Mouse (Mus musculus) splenic B cell, adult 2 months (primary cell): ENCODE results near the gene Sox4.

Experiments
- DNase-seq: peaks from one replicate; pipeline ENCODE4 v3.0.0-alpha.2; 2011; ENCODE audit warnings: low read depth, low spot score
- H3K27me3 ChIP-seq: 2 replicates; pipeline ENCODE4 v1.6.1; 2012; ENCODE audit warnings: mild to moderate bottlenecking, low read length, moderate library complexity, mixed read lengths; ENCODE audit not compliant: control insufficient read depth, poor library complexity, insufficient read depth, severe bottlenecking
- H3K36me3 ChIP-seq: 2 replicates; pipeline ENCODE4 v1.6.1; 2012; ENCODE audit warnings: mild to moderate bottlenecking, low read length, moderate library complexity, mixed read lengths; ENCODE audit not compliant: control insufficient read depth, poor library complexity, insufficient read depth, severe bottlenecking

The Sox4 gene

DNA sequence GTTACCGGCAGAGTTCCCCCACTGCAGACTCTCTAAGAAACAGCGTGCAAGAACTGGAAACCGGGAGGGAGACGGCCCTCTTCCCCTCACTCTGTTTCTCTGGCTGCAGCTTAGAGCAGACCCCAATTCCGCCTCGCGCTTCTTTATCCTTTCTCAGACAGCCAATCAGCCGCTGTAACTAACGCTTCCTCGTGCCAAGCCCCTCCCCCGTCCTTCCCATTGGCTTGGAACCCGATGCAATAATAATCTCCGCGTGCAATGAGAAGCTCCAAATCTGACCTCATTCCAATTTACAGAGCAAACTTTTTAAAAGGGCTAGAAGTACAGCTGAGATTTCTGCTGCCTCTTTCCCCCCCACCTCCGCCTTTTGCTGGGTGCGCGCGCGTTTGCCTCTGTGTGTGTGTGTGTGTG is at the start of gene Sox4:
Sox4 (minus strand) TSS at position 133 of the 411 bp plus-strand sequence.
- Histone ChIP-seq H3K36me3 (no peaks in the 10 kb centered on the region), H3K27me3 (peaks cover 2% of the 10 kb centered on the region)
- peak; percentile 91 for DNase-seq

DNA sequence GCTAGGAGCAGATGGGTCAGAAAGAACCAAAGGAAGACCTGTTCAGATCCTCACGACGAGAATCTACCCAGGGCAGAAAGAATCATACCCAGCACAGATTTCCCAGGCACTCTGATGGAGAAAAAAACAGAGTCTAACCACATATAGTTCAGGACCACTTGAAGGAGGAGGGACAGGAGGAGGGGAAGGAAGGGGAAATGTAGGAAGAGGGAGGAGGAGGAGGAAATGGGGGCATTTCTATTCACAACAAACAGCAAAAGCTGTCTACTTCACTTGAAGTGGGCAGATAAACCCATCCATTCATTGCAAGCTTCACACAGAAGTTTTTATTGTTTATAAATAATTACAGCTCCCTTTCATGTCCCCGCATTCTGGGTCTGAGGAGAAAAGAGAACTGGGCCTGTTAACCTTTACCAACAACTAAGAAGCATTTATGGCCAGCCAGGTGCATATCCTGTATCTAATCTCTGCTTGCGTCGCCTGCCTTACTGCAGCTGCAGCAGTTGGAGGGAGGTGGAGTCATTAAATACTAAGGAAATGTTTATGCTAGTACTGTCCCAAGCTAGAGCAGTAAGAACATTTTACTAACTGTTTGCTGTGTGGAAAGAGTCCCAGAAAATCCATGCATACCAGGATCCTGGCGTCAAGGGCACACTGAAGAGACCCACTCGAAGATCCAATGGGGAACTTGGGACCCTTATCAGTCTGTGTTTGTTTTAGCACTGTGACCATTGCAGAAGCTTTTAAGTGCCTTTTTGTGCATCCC is 38.6 kb upstream of the Sox4 start:
- DNase-seq, result peak; percentile 24
- H3K27me3 ChIP-seq, result no peaks in the 10 kb centered on the region
- H3K36me3 ChIP-seq, result no peaks in the 10 kb centered on the region

DNA sequence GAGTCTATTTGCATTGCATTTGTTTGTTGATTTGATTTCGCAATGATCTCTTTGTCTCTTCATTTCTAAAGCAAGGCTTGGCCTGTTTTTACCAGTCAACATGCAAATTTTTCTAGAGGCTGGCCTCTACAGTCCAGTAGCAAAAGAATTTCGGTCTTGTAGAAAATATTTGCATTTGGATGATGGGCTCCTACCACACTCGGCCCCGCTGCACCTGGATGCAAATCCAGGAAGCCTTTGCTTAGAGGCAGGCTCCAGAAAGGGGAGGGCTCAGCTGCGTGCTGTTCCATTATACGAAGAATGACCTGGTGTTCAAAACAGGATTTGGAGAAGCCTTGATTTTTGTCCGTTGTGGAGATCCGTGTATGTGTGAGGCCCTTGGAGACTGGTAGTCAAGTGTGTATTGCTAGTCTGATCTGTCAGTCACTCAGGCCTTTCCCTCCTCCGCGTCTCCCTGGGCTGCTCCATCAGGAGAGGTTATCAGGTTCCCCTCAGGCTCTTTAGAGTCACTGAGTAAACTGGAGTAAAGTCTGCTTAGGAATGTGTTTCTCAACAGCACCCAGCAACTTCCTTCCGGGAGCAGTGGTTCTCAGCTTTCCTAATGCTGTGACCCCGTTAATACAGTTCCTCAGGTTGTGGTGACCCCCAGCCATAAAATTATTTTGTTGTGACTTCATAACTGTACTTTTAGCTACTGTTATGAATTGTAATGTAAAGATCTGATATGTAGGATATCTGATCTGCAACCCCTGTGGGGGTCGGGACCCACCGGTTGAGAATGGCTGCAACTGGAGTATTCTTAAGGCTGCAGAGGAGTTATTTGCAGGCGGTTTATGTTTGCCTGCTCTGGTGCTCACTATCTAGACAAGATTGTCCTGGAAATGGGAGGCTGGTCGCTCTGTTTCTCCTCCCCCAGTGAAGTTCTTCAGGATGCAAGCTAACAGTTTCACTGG is 35.5 kb upstream of the Sox4 start:
- no peak for DNase-seq
- H3K27me3 ChIP-seq, result no peaks in the 10 kb centered on the region
- no peaks in the 10 kb centered on the region for H3K36me3 ChIP-seq

DNA sequence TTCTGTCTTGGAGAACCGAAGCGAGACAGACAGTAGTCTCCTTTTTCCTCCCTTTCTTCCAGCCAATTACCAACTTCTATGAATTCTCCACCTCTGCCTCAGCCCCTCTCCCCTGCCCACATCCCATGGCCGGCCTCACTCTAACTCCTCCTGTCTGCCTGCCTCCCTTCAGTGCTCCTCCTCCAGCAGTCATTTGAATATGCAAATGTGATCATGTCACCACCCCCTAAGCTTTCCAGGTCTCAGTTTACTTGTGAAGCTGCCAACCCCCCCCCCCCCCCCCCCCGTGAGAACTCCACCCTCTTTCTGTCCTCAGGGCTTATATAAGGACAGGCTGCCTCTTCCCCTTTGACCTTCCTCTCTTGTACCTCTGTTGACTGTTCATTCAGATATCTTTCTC is 27.2 kb upstream of the Sox4 start:
- no peaks in the 10 kb centered on the region for H3K27me3 ChIP-seq
- DNase-seq, result no peak
- H3K36me3 ChIP-seq, result no peaks in the 10 kb centered on the region

DNA sequence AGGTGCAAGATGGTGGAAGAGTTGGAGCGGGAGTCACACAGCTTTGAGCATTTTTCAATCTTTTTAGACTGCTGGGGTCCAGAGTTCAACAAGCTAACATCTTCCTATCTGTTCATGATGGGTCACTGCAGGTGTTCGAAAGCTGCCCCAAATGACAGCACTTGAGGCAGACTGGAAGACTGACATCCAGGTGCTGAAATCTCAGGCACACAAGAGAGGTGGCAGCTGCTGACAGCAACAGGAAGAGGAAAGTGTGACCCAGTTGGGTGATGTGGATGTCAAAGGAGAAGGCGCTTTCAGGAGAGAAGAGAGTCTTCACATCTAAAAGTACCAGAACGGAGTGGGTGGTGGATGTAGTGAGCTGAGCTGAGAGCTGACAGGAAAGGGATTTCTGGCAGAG is 21.5 kb upstream of the Sox4 start:
- Histone ChIP-seq H3K36me3 (no peaks in the 10 kb centered on the region), H3K27me3 (no peaks in the 10 kb centered on the region)
- no peak for DNase-seq

DNA sequence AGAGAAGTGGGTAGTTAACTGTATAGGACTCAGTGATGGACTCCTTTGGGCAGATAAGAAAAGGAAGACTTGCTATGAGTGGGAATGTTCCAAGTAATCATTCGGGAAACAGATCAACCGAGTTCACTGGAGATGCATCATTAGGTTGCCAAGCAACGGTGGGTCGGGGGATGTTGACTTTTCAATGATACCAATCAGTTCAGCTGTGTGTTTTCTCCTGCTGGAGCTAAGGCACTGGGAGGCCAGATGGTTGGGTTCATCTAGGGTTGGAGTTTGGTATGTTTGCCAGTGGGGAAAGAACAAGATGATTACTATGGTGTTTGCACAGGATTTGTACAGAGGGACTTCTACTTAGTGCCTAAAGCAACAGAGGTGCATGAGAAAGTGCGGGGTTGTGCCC is 21.1 kb upstream of the Sox4 start:
- no peaks in the 10 kb centered on the region for H3K36me3 ChIP-seq
- DNase-seq, result no peak
- H3K27me3 ChIP-seq, result no peaks in the 10 kb centered on the region

DNA sequence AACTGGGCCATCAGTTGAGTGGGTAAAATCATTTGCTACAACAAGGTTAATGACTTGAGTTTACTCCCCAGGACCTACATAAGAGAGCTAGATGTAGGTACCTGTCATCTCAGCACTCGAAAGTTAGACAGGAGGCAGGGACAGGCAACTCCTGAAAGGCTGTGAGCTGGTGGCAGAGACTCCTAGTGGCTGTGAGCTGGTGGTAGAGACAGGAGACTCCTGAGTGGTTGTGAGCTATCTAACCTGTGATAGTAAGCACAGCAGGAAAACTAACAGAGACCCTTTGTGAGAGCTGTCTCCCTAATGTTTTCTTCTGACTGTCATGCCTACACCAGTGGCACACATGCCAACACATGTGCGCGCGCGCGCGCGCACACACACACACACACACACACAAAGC is 7.4 kb upstream of the Sox4 start:
- DNase-seq, result no peak
- H3K27me3 ChIP-seq, result no peaks in the 10 kb centered on the region; the same call in 1 of the 2 replicates
- no peaks in the 10 kb centered on the region for H3K36me3 ChIP-seq

DNA sequence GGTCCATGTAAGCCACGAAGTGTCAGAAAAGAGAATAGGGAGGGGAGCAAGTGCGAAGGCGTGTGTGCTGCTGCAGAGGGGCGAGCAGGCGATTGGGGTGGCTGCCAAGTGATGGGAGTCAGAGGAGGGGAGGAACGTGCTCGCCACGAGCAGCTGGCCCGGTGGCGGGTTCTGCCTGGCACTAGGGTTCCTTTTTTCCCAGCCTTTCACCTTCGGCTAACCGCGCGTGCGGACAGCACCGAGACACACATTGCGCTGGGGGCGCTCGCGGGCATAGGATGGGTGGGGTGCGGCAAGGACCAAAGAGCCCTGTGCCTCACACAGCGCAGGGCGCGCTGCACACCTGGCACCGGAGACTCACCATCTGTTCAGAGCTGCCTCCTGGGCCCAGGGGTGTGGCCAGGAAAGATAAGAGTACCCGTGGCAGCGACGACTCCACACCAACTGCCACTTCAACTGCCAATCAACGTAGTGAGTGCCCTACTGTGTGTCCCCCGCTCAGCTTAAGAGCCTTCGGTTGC is 6.0 kb upstream of the Sox4 start:
- Histone ChIP-seq H3K36me3 (no peaks in the 10 kb centered on the region), H3K27me3 (no peaks in the 10 kb centered on the region; the same call in 1 of the 2 replicates)
- DNase-seq, result peak; percentile 80

DNA sequence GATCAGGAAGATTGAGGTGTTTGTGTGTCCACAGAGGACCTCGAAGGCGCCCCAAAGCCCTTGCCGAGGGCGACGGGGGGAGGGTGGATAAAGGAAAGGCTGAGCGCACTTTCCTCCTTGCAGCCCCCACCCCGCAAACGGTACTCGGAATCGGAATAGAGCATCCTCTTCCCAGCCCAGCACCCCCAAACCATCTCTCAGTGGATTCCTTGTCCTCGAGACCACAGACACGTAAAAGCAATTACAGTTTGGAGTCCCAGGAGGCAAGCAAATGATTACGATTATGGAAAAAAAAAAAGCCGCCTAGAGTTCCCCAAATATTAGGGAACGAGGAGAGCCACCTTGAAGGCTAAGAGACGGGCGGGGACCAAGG is 5.5 kb upstream of the Sox4 start:
- Histone ChIP-seq H3K36me3 (no peaks in the 10 kb centered on the region), H3K27me3 (no peaks in the 10 kb centered on the region; the same call in 1 of the 2 replicates)
- DNase-seq, result no peak

DNA sequence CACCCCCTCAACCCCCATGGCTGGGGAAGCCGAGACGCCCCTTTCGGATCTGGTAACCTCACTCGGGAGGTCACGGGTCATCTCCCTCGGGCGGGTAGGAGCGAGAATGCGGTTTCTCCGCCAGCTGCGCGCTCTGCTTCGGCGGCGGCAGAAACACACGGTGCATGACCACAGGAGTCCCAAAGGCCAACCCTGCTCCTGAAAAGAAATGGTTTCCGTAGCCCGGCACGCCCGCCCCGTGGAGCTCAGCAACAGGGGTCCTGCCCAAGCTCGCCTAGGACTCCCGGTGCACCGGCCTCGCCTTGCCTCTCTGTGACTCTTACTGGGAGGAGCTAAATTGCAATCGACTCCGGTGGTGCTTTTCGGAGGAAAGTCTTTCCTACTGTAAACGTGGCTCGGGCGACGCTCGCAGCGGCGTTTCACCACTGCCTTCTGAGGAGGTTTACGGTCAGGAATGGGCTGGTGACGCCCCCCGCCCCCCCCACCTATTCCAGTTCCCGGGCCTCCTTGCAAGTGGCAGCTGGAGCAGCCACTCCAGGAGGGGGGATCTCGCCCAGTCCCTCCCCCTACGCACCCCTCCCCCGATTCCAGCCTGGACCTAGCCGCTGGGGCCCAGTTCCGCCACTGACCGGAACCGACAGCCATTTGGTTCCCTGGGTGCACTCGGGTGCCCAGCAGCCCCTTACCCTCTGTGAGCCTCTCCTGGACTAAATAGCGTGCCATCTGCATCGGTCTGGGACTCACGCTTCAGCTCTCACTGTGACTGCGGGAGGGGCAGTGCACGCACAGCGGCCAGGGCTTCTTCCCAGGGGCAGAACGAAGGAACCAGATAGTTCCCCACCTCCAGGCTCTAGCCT is 4.9 kb upstream of the Sox4 start:
- DNase-seq, result peak; percentile 59
- H3K27me3 ChIP-seq, result no peaks in the 10 kb centered on the region; the same call in 1 of the 2 replicates

DNA sequence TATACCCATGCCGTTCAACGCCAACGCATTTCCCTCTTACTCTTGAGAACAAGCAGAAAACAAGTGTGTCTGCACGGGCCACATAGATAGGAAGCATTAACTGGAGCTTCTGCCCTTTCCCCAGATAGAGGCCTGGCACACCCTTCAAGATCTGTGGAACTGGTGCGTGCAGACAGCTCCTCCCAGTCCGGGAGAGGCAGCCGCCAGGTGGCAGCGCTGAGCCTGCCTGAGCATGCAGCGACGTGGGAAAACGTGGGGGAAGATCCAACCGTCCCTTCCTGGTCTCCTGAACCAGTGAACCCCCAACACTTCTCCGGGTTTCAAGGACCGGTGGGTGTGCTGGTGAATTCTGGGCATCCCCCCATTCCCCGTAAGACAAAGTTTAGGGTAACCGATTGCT is 4.3 kb upstream of the Sox4 start:
- H3K27me3 ChIP-seq, result no peaks in the 10 kb centered on the region; the same call in 1 of the 2 replicates
- peak; percentile 83 for DNase-seq

More for the DNA sequence above, 4.9 kb upstream of the Sox4 start:
- no peaks in the 10 kb centered on the region for H3K36me3 ChIP-seq

DNA sequence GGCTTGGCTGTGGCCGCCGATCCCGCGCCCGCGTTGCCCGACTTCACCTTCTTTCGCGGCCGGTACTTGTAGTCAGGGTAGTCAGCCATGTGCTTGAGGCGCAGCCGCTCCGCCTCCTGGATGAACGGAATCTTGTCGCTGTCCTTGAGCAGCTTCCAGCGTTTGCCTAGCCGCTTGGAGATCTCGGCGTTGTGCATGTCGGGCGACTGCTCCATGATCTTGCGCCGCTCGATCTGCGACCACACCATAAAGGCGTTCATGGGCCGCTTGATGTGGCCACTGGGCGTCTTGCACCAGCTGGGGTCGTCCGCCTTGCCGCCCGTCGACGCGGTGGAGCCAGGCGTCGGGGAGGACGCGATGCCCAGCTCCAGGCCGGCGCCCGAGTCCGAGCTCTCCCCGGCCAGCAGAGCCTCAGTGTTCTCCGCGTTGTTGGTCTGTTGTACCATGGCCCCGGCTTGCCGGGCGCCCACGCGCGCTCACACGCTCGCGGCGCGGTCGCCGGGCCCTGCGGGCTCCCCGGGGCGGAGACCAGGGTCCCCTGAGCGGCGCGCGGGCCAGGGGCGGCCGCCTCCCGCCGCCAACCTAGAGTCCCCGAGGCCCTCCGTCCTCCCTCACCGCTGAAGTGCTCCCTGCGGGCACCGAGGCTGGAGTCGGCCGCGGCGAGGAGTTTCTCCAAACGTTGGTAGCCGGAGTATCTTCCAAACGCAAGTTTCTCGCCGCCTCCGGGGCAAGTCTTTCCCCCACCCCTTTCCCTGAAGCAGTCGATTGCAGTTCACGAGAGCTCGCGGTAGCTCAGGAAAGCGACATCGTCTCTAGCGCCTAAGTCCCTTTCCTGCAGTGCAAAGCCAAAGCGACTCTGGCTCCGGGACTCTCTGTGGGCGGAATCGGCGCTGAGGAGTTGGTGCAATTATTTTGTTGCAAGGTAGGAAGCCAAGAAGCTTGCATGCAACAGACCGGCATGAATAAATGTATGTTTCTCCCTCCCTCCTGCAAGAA is 639 bp downstream of the Sox4 start:
- peak; percentile 59 for DNase-seq
- Histone ChIP-seq H3K36me3 (no peaks in the 10 kb centered on the region), H3K27me3 (peaks cover 2% of the 10 kb centered on the region; the same call in 1 of the 2 replicates)

More for the DNA sequence above, 4.3 kb upstream of the Sox4 start:
- no peaks in the 10 kb centered on the region for H3K36me3 ChIP-seq
